Mouse (Mus musculus) brown adipose tissue, adult 24 weeks (tissue): ENCODE data around the gene Zfp74. TPM values are rescaled to one million over a fixed set of nuclear protein-coding genes. Genes with fewer than 3 reads are reported as not detected.
"Not testable (repeated sequence)": the region's sequence is repeated elsewhere in the genome, so short reads cannot be mapped to it uniquely, and the experiment has no call there.

ENCODE experiments used
- H3K27ac ChIP-seq: fragments of 200-500 bp; replicated peaks from 2 replicates; pipeline ENCODE4 v1.5.1; 2012; ENCODE audit warnings: low read depth, mild to moderate bottlenecking, low read length
- H3K4me1 ChIP-seq: fragments of 200-500 bp; 2 replicates; pipeline ENCODE4 v1.6.1; 2012; ENCODE audit warnings: low read length, mixed read lengths; ENCODE audit not compliant: control insufficient read depth, insufficient read depth, insufficient read length
- H3K4me3 ChIP-seq: fragments of 200-500 bp; 2 replicates; pipeline ENCODE4 v1.5.1; 2012; ENCODE audit warnings: low read depth, mild to moderate bottlenecking, low read length, moderate library complexity; ENCODE audit not compliant: insufficient read depth
- polyA plus RNA-seq: library from polyadenylated mRNA; stranded (reverse); fragments of >200 nt; gene quantifications from 2 replicates; pipeline ENCODE4 v1.2.4, GENCODE M21; 2012; ENCODE audit not compliant: missing spikeins, insufficient read depth, insufficient read length

Gene Zfp74
- polyA plus RNA-seq, 1 experiment: 7.3 TPM

GRCm38 (mm10) chr7:29970686-29971085, 16.8 kb upstream of the Zfp74 start:
- Histone ChIP-seq H3K4me1 (no peaks in the 10 kb centered on the region), H3K27ac (no peak overlapping the region), H3K4me3 (no peak overlapping the region)

DNA sequence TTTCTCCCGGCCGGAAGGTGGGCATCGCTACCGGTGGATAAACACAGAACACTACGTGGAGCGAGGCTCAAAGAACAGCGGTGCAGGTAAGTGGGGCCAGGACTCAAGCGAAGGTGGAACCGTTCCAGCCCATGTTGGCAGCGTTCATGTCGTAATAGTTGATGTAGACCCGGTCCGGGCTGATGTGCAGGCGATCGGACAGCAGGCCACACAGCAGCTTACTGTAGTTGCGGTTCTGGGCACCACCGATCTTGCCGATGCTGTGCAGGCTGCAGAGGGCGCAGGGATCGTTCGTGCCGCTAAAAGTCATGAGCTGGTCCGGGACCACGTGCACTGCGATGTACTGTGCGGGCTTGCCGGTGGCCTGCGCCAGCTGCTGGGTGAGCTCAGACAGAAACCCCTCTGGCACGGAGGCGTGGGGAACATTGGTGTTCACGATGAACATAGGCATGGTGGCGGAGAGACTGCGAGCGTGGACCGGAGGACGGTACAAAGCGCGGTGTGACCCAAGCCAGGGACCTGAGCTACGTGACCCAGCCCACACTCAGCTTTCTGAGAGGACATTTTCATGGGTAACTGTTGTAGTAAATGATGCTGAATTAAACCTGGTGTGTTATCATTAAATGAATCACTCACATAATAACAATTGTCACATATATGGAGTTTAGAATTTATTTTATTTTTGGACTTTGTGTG, 11.4 kb upstream of the Zfp74 start:
- H3K4me3 ChIP-seq, H3K27ac ChIP-seq, H3K4me1 ChIP-seq: not testable (repeated sequence)

DNA sequence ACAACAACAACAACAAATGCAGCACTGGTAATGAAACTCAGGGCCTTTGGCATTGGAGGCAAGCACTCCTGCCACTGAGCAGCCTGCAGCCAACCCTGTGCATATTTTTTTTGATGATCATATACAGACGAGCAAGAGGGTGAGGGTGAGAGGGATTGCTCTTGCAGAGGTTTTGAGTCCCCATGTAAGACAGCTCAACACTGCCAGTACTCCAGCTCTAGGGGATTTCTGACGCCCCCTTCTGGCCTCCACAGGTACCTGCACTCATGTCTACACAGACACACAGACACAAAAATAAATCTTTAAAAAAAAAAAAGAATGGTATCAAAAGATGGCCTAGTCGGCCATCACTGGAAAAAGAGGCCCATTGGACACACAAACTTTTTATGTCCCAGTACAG, 5.1 kb upstream of the Zfp74 start:
- no peak overlapping the region for H3K27ac ChIP-seq
- H3K4me1 ChIP-seq: no peaks in the 10 kb centered on the region
- no peak overlapping the region for H3K4me3 ChIP-seq

DNA sequence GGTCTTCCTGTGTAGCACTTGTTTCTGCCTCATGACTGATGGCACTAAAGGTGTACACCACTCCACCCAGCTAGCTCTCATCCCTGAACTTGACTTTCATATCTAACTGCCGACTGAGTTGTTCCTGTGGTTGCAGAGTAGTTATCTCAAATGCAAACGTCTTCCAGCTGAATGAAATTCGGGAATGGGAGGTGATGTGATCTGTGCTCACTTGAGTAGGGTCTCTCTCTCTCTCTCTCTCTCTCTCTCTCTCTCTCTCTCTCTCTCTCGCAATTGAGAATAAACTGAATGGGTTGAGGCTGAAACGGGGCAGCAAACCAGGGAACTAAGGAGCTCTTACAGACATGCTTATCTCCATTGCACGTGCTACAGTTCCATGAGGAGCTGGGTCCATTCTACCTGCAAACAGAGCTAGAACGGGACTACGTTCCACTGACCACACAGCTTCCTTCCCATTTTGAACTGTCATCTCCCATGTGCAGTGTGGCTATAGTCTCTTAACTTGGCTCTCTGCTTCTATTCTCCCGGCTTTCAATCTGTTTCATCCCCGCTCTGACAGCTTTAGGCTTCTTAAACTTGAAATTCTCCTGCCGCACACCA, 4.3 kb upstream of the Zfp74 start:
- H3K4me3 ChIP-seq: no peak overlapping the region

GRCm38 (mm10) chr7:29956257-29956656, 2.4 kb upstream of the Zfp74 start:
- H3K27ac ChIP-seq: 0 out of 2 replicates have a peak overlapping the region, but pooled peaks have one; percentile 18
- H3K4me1 ChIP-seq: no peaks in the 10 kb centered on the region
- peak overlapping the region; percentile 26; the same call in 1 of the 2 replicates for H3K4me3 ChIP-seq

More for the DNA sequence above, 4.3 kb upstream of the Zfp74 start:
- H3K4me1 ChIP-seq: no peaks in the 10 kb centered on the region
- H3K27ac ChIP-seq: no peak overlapping the region

GRCm38 (mm10) chr7:29954731-29955130, 842 bp upstream of the Zfp74 start:
- H3K4me1 ChIP-seq: no peaks in the 10 kb centered on the region
- H3K27ac ChIP-seq: no peak overlapping the region
- H3K4me3 ChIP-seq: peak overlapping the region; percentile 100; the same call in 1 of the 2 replicates

- Histone ChIP-seq H3K4me1 (no peaks in the 10 kb centered on the region), H3K4me3 (peak overlapping the region; percentile 100), H3K27ac (no peak overlapping the region)
Measured at GRCm38 (mm10) chr7:29953086-29953485, 803 bp downstream of the Zfp74 start.

DNA sequence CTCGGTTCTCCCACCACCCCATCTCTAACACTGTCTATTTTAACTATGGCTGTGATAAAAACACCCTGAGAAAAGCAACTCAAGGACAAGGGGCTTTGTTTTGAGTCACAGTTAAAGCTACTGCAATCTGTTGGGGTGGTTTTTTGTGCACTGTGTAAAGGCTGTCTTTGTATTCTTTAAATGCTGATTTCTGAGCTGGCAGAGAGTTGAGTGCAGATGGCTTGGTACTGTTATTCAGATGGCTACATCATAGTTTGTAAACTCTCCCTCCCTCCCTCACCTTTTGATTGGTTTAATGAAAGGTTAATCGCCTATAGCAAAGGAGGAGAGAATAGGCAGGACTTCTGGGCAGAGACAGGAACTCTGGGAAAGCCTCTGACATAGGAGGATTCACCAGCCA, 9.7 kb downstream of the Zfp74 start:
- Histone ChIP-seq H3K4me1 (no peaks in the 10 kb centered on the region), H3K27ac (no peak overlapping the region), H3K4me3 (no peak overlapping the region)

DNA sequence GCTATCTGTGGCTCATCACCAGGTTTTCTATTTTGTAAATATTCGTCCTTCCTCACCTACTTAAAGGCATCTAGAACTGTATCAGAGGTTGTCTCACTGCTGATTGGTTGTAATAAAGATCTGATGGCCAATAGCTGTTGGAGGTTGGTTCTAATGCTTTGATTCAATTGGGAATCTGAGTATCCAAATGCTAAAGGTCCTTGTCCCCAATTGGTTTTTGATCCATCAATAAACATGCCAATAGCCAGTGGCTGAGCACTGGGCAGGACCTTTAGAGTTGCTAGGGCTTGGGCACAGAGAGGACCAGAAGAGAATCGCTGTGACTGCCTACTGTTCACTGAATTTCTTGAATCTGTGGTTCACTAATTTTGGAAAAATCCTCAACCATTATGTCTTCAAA, 10.2 kb downstream of the Zfp74 start:
- no peak overlapping the region for H3K27ac ChIP-seq
- no peaks in the 10 kb centered on the region for H3K4me1 ChIP-seq
- H3K4me3 ChIP-seq: no peak overlapping the region

- no peak overlapping the region for H3K27ac ChIP-seq
- no peaks in the 10 kb centered on the region for H3K4me1 ChIP-seq
- H3K4me3 ChIP-seq: no peak overlapping the region
Measured at GRCm38 (mm10) chr7:29942740-29943139, 11.1 kb downstream of the Zfp74 start.

DNA sequence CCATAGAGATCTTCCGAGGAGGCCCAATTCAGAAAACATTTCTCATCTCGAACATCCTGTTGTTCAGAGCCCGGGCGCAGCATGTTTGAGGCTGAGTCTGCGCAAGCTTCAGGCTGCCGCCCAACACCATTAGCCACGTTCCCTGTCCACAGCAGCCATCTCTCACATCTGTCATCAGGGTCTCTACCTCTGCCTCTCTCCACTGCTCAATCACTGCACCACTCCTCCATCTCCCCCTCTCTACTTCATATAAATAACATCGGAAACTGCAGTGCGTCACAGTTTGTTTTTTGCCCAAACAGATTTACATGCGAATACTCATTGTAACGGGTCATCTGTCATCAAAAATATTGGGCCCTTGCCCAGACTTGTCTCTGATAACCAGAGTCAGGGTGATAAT, 12.9 kb downstream of the Zfp74 start:
- Histone ChIP-seq H3K4me1 (no peaks in the 10 kb centered on the region), H3K4me3 (no peak overlapping the region), H3K27ac (no peak overlapping the region)

- Histone ChIP-seq H3K27ac (no peak overlapping the region), H3K4me3 (no peak overlapping the region), H3K4me1 (no peaks in the 10 kb centered on the region)
Measured at GRCm38 (mm10) chr7:29938856-29939255, 15.0 kb downstream of the Zfp74 start.

DNA sequence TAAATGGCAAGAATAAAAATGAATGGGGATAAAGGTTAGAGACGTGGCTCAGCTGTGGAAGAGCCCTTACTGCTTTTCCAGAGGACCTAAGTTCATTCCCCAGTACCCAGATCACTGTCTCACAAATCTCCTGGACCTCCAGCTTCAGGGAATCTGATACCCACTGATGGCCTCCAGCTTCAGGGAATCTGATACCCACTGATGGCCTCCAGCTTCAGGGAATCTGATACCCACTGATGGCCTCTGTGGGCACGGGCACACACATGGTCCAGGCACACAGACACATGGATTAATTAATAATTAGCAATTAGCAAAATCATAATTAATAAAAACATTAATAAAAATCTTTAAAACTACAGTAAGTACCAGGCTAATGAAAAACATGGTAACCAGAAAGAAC, 31.1 kb downstream of the Zfp74 start:
- no peak overlapping the region for H3K4me3 ChIP-seq
- no peaks in the 10 kb centered on the region for H3K4me1 ChIP-seq
- no peak overlapping the region for H3K27ac ChIP-seq

DNA sequence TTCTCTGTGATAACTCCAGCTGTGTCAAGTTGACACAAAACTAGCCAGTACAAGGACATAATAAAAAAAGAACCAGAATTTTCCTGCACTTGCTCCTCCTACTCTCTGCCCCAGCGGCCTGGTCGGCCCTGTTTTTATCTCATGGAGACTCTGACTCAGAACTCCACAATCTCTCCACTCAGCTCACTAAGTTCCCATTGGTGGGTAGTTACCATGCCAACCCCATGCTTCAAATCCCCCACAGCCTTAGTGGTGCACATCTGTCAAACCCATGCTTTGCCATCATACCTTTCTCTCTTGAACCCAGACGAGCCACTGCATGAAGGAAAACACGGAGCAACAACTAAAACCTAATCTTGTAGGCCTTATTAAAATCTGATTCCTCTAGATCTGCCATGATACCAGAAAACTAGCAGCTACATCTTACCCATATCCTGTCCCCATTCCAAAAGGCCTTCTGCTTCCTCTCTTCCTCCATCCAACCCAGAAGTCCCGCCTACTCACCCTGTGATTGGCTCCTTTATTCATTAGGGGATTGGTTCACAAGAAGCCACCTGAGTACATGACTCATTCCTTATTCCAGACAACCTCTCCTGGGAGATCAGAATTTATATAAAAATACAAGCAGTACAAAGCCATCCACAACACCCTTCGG, 32.3 kb downstream of the Zfp74 start:
- no peak overlapping the region for H3K4me3 ChIP-seq
- H3K27ac ChIP-seq: no peak overlapping the region
- H3K4me1 ChIP-seq: no peaks in the 10 kb centered on the region

DNA sequence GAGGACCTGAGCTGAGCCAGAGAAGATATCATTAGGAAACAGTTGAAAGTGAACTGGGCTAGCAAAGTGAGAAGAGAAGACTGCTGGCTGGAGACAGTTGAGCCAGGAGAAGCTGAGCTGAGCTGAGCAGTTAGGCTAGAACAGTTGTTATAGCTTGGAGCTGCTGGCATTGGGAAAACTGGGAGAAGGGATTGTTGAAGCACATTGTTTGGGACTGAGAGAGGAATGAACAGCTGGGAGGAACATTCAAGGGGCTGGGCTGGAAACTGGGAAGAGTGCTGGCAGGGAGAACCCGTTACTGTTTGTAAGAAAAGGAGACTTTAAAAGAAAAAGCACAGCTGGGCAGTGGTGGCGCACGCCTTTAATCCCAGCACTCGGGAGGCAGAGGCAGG, 35.8 kb downstream of the Zfp74 start:
- H3K4me1 ChIP-seq: no peaks in the 10 kb centered on the region
- peak overlapping the region; percentile 76 for H3K27ac ChIP-seq
- H3K4me3 ChIP-seq: no peak overlapping the region
